Mouse (Mus musculus) spleen, adult 2 months (tissue): ENCODE measurements around the gene Rhoa.

Experiments used
- CTCF ChIP-seq: fragments of 200-500 bp; IDR thresholded peaks from 2 replicates; pipeline ENCODE4 v1.5.1; 2011; ENCODE audit warnings: mild to moderate bottlenecking, inconsistent platforms; ENCODE audit not compliant: insufficient read depth, insufficient read length, insufficient replicate concordance; ENCODE audit errors: extremely low read depth
- POLR2A ChIP-seq: fragments of 200-500 bp; IDR thresholded peaks from 2 replicates; pipeline ENCODE4 v1.6.1; 2011; ENCODE audit warnings: low read depth, low read length, inconsistent platforms

GRCm38 (mm10) chr9:108343331-108343730, 37.4 kb downstream of the Rhoa start:
- TF ChIP-seq POLR2A (no peak), CTCF (no peak)
